Mouse (Mus musculus): ENCODE data around the gene Mtrf1.
"Not testable (repeated sequence)": the region's sequence is repeated elsewhere in the genome, so short reads cannot be mapped to it uniquely, and the experiment has no call there.

Gene Mtrf1

DNA sequence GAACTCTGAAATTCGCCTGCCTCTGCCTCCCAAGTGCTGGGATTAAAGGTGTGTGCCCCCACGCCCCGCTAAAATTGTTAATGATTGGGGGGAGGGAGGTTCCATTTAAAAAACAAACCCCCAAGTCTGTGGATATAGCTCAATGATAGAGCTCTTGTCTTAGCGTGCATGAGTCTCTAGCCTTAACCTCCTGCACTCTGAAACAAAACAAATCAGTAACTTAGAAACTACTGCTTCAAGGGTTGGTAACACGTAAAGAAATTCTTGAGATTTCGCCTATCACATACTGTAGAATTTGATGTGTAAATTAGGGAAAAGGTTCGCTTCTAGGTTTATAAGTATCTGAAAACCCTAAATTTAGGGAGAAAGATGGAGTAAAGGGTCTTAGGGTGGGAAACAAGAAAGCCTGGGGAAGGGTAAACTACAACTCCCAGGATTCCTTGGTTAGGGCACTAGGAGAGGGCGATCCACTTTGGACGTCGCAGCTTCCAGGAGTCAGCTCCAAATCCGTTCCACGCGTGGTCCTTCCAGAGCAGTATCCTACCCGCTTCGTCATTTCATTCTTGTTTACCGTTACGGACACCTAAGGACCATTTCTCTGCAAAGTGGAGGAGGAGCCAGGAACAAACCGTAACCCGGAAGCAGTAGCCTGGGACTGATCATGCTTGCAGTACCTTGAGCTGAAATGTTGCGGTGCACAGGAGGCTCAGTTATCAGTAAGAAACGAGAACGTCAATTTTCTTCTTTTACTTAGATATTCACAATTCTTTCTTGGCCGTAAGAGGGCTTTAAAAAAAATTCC, at the start of gene Mtrf1:
Mtrf1 (plus strand) TSS at position 452 of the 802 bp plus-strand sequence.
- peak; percentile 89 for DNase-seq

DNA sequence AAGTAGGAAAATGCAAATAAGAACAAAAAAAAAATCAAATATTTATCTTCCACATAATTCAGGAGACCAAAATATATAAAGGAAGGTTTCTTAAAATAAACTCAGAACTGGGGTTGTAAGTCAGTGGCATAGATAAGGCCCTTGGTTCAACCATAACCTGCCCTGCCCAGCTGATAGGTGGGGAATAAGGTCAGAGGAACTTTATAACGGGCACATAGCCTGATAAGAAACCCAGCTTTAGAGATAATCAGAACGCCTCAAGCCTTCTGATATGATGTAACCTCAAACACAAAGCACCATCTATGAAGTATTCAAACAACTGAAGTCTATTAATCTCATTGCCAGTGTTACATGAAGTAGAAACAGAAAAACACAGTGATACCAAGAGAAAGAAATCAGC, 39.5 kb upstream of the Mtrf1 start:
- DNase-seq = no peak

DNA sequence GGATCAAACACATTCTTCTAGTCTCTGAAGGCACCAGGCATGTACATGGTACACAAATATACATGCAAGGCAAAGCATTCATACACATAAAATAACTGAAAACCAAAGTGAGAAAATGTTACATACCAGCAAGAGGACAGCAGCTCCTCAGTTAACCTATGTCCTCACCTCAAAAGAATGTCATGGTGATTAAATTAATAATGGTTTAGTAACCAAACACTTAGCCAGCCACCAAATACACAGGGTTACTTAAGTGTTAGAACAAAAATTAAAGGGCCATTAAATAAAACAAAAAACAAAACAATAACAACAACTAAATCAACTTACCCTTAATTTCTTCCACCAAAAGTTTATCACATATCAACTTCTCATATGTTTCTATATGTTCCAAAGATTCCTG, 20.5 kb upstream of the Mtrf1 start:
- peak; percentile 59 for DNase-seq

DNA sequence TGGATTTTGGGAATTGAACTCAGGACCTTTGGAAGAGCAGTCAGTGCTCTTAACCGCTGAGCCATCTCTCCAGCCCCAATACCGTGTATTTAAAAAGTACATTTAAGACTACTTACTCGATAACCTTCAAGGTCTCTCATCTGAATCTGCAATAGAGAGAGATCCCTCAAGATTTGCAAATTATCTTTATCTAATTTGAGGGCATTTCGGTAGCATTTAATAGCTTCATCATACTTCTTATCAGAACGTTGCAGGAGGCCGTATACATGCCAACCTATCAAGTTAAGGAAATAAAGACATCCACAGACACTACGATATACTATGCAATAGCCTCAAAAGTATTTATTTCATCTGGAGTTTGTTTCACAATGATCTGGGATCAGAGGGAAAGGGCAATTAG, 14.5 kb upstream of the Mtrf1 start:
- no peak for DNase-seq

DNA sequence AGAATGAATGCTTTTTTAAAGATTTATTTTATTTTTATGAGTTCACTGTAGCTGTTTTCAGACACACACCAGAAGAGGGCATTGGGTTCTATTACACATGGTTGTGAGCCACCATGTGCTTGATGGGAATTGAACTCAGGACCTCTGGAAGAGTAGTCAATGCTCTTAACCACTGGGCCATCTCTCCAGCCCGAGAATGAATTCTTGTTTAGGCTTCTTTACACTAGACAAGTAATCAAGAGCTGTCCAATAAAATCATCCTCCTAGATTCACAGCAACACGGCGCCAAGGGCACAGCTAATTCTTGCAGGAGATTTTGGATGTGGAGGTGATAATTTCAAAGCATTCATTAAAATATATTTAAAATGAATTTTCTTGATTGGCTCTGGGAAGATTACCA, 9.3 kb upstream of the Mtrf1 start:
- no peak for DNase-seq

DNA sequence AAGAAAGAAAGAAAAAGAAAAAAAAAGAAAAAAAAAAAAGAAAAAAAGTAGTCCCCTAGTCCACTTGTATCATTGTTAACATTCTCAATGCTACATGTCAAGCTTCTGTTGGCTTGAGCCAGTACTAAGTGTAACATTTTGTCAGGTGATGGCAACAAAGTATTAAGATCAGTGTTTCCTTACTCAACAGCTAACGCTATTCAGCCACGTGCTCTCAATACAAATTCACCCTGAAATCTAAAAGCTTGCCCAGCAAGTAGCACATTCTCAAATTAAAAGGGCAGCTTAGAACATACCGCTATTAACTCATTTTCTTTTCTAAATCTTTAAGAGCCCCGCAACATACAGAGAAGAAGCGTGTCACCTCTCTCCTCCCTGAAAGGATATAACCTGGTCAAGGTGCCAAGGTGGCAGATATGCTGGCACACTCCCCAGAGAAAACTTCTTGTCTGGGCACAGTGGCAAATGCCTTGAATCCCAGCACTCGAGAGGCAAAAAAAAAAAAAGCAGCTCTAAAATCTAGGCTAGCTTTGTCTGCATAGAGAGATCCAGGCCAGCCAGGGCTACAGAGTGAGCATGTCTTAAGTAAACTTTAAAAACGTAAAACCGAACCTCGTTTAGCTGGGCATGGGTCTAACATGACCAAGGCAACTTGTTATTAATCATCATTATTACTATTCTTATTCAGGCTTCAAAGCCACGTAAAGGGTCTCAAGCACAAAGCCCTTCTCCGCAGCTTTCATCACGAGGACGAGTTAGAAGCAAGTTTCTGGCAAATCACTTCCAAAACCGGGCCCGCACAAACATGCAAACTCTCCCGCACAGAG, 7.9 kb upstream of the Mtrf1 start:
- DNase-seq = no peak

DNA sequence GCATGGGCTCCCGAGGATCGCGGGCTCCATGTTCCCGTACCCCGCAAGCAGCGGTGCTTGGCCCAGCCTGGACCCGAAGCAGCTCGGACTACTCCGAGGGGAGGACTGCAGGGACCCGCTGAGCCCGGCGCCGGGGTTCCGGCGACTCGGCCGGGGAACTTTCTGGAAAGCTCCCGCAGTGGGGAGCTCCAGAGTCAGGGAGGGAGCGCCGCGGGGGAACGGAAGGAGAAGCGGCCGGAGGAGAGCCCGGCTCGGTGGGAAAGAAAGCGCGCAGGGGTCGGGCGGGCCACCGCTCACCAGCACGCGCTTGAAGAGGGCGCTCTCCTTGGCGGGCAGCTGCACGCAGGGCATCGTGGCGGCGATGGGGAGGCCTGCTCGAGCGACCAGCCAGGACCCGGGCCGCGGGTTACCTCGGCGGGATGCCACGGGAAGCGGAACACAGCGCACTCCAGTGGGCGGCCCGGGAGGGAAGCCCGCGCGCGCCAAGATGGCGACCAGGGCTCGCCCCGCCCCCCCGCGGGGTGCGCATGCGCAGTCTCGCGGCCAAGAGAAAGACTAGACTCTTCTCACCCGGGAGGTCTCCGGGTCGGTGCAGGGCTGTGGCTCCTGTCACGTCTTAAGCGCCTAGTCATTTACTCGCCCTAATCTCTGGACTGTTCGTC, 7.2 kb upstream of the Mtrf1 start, which contains the start of gene Naa16:
Naa16 (minus strand) TSS at position 514 of the 662 bp plus-strand sequence.
- peak; percentile 96 for DNase-seq

DNA sequence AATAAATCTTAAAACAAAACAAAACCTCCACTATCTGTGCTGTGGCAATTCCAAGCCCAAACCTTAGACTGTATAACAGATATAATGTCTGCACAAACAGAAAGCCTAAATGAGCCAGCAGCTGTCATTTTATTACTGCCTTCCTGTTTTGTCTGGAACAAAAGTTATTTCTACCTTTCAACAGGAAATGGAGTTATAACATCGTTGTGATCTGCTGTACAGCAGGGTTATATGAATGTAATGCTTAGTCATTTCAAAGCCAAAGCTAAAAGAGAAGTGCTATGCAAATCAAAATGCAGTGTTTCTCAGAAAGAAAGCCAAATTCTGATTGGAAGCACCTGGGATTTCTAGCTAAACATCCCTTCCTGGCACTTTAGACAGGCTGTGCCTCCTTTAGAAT, 4.3 kb upstream of the Mtrf1 start:
- no peak for DNase-seq

DNA sequence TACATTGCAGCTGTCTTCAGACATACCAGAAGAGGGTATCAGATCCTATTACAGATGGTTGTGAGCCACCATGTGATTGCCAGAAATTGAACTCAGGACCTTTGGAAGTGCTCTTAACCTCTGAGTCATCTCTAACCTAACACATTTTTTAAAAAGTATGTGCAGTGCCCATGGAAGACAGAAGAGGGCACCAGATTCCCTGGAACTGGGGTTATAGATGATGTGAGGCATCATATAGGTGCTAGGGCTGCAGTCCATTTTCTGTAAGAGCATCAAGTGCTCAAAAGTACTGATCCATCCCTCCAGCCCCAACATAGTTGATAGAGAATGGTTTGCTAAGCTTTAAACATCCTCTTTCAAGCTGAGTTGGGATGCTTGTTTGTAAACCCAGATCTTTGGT, 3.0 kb upstream of the Mtrf1 start:
- DNase-seq = peak; percentile 68

DNA sequence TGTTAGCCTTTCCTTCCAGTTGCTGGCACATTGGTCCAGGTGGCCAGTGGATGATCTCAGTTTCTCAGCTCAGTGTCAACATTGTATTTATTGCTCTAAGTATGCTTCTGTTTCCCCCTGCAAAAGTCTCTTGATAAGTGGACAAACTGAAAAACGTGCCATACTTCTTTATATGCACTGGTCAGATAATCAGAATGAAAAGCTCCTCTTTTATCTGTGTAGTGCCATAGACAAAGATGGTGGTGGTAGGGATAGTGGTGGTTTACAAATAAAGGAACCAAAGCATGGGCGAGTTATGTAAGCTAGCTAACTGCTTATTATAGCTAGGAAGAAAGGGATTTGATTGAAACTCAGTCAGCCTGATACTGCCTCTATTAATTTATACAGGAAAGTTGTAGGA, 10.1 kb downstream of the Mtrf1 start:
- DNase-seq = no peak

DNA sequence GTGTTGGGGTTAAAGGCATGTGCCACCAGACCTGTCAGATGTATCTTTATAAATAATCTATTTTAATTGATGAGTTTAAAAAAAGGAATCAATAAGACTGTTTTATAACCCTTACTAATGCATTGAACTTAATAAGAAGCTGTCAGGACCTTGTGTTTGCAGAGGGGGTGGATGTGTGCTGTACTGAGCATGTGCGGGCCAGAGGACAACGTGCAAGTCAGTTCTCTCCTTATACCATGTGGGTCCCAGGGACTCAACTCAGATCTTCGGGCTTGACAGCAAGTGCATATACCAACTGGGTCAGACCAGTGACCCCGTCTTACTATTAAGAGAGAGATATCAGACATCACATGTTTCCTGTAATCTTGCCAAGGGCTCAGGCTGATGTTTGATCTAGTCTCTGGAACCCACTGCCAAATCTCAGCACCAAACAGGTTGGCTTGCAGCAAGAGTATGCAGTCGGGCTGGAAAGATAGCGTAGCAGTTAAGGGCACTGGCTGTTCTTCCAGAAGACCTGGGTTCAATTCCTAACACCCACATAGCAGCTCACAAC, 11.8 kb downstream of the Mtrf1 start:
- DNase-seq = no peak

DNA sequence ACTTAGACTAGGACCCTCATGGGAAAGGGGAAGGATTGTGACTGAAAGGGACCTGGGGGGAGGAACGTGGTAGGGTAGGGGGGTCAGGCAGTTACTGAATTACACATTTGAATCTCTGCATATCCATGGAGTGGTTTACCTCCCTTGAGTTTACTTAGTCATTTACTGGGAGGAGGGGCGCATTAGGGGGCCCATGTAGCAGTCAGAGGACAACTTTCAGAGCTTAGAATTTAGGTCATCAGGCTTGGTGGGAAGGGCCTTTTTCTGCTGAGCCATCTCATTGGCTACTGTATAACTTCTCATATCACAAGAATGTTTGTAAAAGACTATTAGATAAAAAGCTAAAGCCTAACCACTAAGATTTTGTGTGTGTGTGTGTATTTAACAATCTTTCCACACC, 13.1 kb downstream of the Mtrf1 start:
- DNase-seq = no peak

DNA sequence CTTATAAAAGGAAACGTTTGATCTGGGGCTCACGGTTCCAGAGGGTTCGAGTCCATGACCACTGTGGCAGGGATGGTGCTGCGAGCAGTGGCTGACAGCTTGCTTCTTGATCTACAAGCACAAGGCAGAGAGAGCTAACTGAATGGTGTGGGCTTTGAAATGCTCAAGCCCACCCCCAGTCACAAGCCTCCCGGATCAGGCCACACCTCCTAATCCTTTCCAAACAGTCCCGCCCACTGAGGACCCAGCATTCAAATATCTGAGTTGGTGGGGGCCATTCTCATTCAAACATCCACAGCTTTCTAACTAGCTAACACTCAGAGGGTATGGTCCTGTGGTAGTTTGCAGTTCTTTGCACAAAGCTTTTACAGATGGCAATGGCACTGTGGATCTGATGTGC, 15.5 kb downstream of the Mtrf1 start:
- no peak for DNase-seq

DNA sequence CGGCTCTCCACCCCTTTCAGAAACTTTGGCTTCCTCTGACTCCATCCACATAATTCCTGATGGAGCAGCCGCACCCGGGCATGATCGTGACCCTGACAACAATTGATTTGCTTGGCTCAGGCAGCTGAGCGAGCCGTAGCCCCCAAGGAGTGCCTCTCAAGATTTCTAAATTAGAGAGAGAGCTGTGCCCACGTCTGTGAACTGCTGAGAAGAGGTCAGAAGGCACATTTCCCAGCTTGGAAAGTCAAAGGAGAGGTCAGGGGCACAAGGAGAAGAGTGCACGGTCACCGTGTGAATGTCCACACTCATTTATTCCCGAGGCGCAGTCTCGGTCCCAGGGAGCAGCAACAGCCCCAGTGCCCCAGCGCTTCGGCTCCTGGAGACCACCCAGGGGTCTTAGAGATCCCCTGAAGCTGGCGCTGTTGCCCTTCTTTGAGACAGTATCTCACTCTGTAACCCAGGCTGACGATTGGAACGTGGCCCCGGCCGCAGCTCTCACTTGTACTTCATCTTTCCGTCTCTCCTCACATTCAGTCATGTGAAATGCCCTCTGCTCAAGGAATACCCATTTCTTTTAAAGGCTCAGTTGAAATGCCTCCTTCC, 22.6 kb downstream of the Mtrf1 start:
- DNase-seq = peak; percentile 56

DNA sequence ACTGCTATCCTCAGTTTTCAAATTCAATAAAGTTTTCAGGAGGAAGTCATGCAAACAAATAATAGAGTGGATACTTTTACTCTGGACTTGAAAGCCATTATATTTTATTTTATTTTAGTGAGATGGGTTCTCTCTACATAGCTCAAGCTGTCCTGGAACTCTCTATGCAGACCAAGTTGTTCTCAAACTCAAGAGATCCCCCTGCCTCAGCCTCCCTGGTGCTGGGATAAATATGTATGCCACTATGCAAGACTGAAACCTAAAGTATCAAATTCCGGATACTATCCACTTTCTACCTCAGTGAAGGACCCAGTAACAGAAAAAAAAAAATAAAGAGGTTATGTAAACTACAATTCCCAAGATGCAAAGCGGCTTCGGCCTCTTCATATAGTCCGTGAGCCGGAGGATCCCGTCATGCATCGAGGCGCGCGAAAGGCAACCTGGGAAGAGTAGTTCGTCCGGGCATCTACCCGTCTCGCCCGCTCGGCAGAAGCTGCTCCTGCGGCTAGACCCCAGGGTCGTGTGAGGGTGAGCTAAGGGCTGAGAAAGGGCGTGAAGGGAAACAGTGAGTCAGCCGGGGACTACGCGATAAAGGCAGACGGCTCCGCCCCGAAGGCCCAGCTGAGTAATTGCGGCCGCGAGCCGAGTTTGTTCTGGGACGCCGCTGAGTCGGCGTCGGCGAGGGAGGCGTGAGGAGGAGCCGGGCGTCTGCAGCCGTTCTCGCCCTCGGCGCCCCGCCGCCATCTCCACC, 28.6 kb downstream of the Mtrf1 start, which contains the start of gene Kbtbd7:
Kbtbd7 (plus strand) TSS at position 533 of the 751 bp plus-strand sequence.
- peak; percentile 97 for DNase-seq

DNA sequence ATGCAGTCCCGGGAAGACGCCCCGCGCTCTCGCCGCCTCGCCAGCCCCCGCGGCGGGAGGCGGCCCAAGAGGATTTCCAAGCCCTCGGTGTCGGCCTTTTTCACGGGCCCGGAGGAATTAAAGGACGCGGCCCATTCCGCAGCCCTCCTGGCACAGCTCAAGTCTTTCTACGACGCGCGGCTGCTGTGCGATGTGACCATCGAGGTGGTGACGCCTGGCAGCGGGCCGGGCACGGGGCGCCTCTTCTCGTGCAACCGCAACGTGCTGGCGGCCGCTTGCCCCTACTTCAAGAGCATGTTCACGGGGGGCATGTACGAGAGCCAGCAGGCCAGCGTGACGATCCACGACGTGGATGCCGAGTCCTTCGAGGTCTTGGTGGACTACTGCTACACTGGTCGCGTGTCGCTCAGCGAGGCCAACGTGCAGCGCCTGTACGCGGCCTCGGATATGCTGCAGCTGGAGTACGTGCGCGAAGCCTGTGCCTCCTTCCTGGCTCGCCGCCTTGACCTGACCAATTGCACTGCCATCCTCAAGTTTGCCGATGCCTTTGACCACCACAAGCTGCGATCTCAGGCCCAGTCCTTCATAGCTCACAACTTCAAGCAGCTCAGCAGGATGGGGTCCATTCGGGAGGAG, 29.3 kb downstream of the Mtrf1 start:
- DNase-seq = not testable (repeated sequence)

DNA sequence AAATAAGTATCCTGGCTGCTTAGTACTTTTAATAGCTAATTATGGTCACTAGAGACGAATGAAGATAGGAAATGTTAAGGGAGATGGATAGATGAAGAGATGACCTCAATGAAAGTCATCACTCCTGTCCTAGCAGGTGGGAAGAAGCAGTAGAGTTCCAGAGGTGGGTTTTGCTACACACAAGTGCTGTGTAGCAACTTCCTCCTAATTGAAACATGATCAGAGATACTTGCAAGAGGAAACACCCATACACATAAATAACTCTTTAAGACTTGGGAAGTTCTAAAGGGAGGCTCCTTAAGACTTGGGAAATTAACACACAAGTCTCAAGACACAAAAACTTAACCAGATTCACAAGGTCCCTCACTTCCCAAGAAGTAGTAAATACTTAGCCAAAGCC, 36.5 kb downstream of the Mtrf1 start:
- no peak for DNase-seq

DNA sequence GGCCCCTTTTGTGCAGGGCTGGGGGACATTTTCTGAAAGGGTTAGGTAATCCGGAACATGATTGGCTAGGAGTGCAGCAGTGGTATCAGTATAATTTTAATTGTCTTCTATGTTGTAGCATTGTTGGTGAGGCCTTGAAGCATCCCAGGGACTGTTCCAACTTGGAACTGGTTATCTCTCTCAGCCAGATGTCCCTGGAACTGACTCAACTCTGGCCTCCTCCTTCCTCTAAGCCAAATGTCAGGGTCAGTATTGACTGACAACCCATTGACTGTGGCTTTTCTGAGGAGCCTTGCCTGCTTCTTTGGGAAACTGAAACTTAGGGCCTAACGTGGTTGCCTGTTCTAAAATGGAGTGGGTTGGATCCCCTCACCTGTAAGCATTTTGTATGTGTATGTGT, 43.1 kb downstream of the Mtrf1 start:
- DNase-seq = no peak

DNA sequence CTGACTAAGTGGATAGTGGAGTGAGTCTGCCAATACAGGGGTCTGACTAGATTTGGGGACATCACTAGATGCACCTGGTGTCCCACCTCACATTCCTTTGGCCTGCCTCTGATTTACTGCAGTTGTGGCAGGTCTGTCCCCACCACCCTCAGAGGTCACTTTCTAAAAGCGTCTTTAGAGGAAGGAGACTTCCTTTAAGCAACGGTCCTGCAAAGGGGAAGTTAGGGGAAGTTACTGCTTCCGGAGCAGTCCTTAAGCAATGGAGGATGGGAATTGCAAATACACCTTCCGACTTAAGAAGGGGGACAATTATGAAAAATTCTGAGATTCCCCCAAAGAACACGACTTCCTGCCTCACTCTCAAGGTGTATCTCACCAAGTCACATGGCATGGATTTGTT, 43.9 kb downstream of the Mtrf1 start:
- DNase-seq = no peak

DNA sequence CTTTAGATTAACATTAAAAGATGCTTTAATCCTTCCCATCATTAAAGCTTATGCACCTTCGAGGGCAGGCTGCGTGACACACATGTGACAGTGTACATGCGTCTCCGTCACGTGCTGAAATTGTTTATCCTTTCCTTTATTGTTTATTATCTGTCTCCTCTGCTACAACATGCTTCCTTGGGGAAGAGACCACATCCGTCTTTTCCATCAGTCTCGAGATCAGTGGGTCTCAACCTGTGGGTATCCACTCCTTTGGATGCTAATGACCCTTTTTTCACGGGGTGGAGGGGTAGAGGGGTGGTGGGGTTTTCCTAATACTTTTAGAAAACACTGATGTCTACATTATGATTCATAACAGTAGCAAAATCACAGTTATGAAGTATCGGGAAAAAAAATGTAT, 47.0 kb downstream of the Mtrf1 start:
- no peak for DNase-seq

DNA sequence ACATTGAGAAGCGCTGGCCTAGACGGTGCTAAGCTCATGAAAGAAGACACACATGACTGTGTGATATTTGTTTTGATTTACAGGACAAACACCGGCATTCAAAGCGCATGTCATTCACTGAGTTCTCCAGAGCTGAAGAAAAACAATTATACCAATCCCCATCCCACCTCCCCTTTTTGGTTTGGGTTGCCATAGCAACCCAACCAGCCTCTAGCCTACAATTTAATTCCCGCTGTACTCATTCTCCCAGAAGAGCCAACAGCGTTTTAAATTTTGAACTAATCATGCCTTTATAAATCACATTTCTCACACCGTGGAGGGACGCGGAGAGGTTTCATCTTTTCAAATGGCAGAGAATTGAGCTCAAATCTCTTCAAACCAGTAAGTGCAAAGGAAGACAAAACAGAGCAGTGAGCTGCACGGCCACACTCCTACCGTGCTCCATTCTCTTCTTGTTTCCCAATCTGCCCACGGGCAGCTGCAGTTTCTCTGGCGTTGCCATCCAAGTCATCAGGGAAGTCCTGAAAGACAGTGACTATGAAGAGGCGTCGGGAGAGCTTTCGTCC, 47.6 kb downstream of the Mtrf1 start:
- peak; percentile 84 for DNase-seq

All from retina, postnatal 1 day (tissue).